Mouse (Mus musculus) lung, adult 2 months (tissue): ENCODE data around the gene Otud7a. TPM values are rescaled to one million over a fixed set of nuclear protein-coding genes. Genes with fewer than 3 reads are reported as not detected.

Source experiments
- DNase-seq: peaks from one replicate; pipeline ENCODE4 v3.0.0; 2022
- H3K4me1 ChIP-seq: fragments of 200-500 bp; 2 replicates; pipeline ENCODE4 v1.6.1; 2011; ENCODE audit warnings: low read length; ENCODE audit not compliant: control insufficient read depth, insufficient read depth
- H3K4me3 ChIP-seq: fragments of 200-500 bp; replicated peaks from 2 replicates; pipeline ENCODE3; 2011; ENCODE audit warnings: low read depth, mild to moderate bottlenecking, control low read depth, low read length; ENCODE audit errors: extremely low read depth
- CTCF ChIP-seq: fragments of 200-500 bp; IDR thresholded peaks from 2 replicates; pipeline ENCODE4 v1.5.1; 2011; ENCODE audit warnings: mild to moderate bottlenecking, low read length, control low read depth; ENCODE audit not compliant: insufficient read depth
- POLR2A ChIP-seq: fragments of 200-500 bp; IDR thresholded peaks from 2 replicates; pipeline ENCODE4 v1.6.1; 2011; ENCODE audit warnings: low read depth, mild to moderate bottlenecking, control low read depth, low read length, borderline replicate concordance; ENCODE audit errors: extremely low read depth
- WGBS: fragments of 180-500 bp; shearing (Covaris S2); methylation state at CpG from one replicate; pipeline ENCODE4 v1.1.7; 2018; 5-methylcytosine and 5-hydroxymethylcytosine counted together
- polyA plus RNA-seq: library from polyadenylated mRNA; depleted of rRNA; stranded (reverse); fragments of >200 nt; gene quantifications from 2 replicates; pipeline ENCODE4 v1.2.3, GENCODE M21; 2012

Otud7a gene
- polyA plus RNA-seq, 1 experiment, result 0.12 TPM

- Histone ChIP-seq H3K4me1 (no peaks in the 10 kb centered on the region), H3K4me3 (no peak overlapping the region)
- WGBS, result 71% methylated on average over 1 of the region's 1 CpGs
- no peak for DNase-seq
- no peak for TF ChIP-seq CTCF
- TF ChIP-seq POLR2A, result no peak
Measured at GRCm38 (mm10) chr7:63738142-63738541, 293.6 kb downstream of the Otud7a start.

- no peak for DNase-seq
- WGBS, result 100% methylated on average over 1 of the region's 1 CpGs
- no peak for TF ChIP-seq CTCF
- TF ChIP-seq POLR2A, result no peak
- H3K4me1 ChIP-seq, result no peaks in the 10 kb centered on the region
- no peak overlapping the region for H3K4me3 ChIP-seq
Measured at GRCm38 (mm10) chr7:63743116-63743515, 298.6 kb downstream of the Otud7a start.

- Histone ChIP-seq H3K4me3 (no peak overlapping the region), H3K4me1 (peaks cover 9% of the 10 kb centered on the region)
- no peak for DNase-seq
- TF ChIP-seq POLR2A (no peak), CTCF (peak; percentile 43)
- 40% methylated on average over 4 of the region's 4 CpGs for WGBS
Measured at GRCm38 (mm10) chr7:63752081-63752480, 307.5 kb downstream of the Otud7a start.

GRCm38 (mm10) chr7:63753274-63753751 is 308.8 kb downstream of the Otud7a start:
- WGBS, result 8% methylated on average over 6 of the region's 6 CpGs
- TF ChIP-seq POLR2A (no peak), CTCF (peak; percentile 35; the same call in 1 of the 2 replicates)
- peak; percentile 45 for DNase-seq
- H3K4me1 ChIP-seq, result peaks cover 9% of the 10 kb centered on the region
- no peak overlapping the region for H3K4me3 ChIP-seq

- TF ChIP-seq POLR2A (peak; percentile 78; the same call in 1 of the 2 replicates), CTCF (no peak)
- Histone ChIP-seq H3K4me3 (peak overlapping the region; percentile 57), H3K4me1 (peaks cover 9% of the 10 kb centered on the region)
- 3% methylated on average over 43 of the region's 43 CpGs for WGBS
- DNase-seq, result peak; percentile 40
Measured at GRCm38 (mm10) chr7:63754573-63755475, 310.3 kb downstream of the Otud7a start.

GRCm38 (mm10) chr7:63755476-63755948 is 311.0 kb downstream of the Otud7a start:
- Histone ChIP-seq H3K4me1 (peaks cover 9% of the 10 kb centered on the region), H3K4me3 (peak overlapping the region; percentile 53)
- TF ChIP-seq CTCF (peak; percentile 64), POLR2A (0 out of 2 replicates have a peak, but pooled peaks have one; percentile 25)
- peak; percentile 83 for DNase-seq
- WGBS, result 2% methylated on average over 13 of the region's 13 CpGs

- WGBS, result 18% methylated on average over 25 of the region's 25 CpGs
- no peak for TF ChIP-seq CTCF
- TF ChIP-seq POLR2A, result no peak
- no peak for DNase-seq
- Histone ChIP-seq H3K4me3 (peak overlapping the region; percentile 11), H3K4me1 (peaks cover 9% of the 10 kb centered on the region)
Measured at GRCm38 (mm10) chr7:63757136-63757677, 312.7 kb downstream of the Otud7a start.

GRCm38 (mm10) chr7:63757678-63758239 is 313.2 kb downstream of the Otud7a start:
- peaks cover 9% of the 10 kb centered on the region for H3K4me1 ChIP-seq
- peak overlapping the region; percentile 11 for H3K4me3 ChIP-seq
- no peak for DNase-seq
- no peak for TF ChIP-seq CTCF
- no peak for TF ChIP-seq POLR2A
- WGBS, result 3% methylated on average over 85 of the region's 85 CpGs

- Histone ChIP-seq H3K4me3 (no peak overlapping the region), H3K4me1 (peaks cover 9% of the 10 kb centered on the region)
- no peak for DNase-seq
- under 1% methylated on average over 97 of the region's 97 CpGs for WGBS
- TF ChIP-seq CTCF (no peak), POLR2A (no peak)
Measured at GRCm38 (mm10) chr7:63758240-63758826, 313.8 kb downstream of the Otud7a start.

- TF ChIP-seq POLR2A (no peak), CTCF (no peak)
- Histone ChIP-seq H3K4me1 (peaks cover under 1% of the 10 kb centered on the region; the same call in 1 of the 2 replicates), H3K4me3 (no peak overlapping the region)
- 28% methylated on average over 5 of the region's 5 CpGs for WGBS
- DNase-seq, result no peak
Measured at GRCm38 (mm10) chr7:63759606-63760005, 315.1 kb downstream of the Otud7a start.
